Mouse (Mus musculus) retina, adult 2 months (tissue): ENCODE results near the gene Rad51d.
A peak's percentile ranks its signal among the peaks of the same experiment; 100 is the strongest.

Source experiments
- DNase-seq: peaks from one replicate; pipeline ENCODE4 v3.0.0-alpha.2; 2012; ENCODE audit warnings: low read depth, low spot score

Gene Rad51d

GRCm38 (mm10) chr11:82891936-82892335, 1.5 kb upstream of the Rad51d start, which contains the start of gene Fndc8:
TSS of gene Fndc8 (plus strand) at chr11:82892124.
- DNase-seq = no peak

- DNase-seq = no peak
Observed at GRCm38 (mm10) chr11:82889524-82890341, 681 bp downstream of the Rad51d start.

GRCm38 (mm10) chr11:82888491-82888946, 1.9 kb downstream of the Rad51d start:
- DNase-seq = no peak

GRCm38 (mm10) chr11:82886559-82886958, 3.9 kb downstream of the Rad51d start:
- DNase-seq = no peak

GRCm38 (mm10) chr11:82883180-82883579, 7.2 kb downstream of the Rad51d start:
- DNase-seq = no peak

- DNase-seq = no peak
Observed at GRCm38 (mm10) chr11:82877726-82878344, 12.6 kb downstream of the Rad51d start.

- DNase-seq = no peak
Observed at GRCm38 (mm10) chr11:82875631-82876030, 14.8 kb downstream of the Rad51d start.

GRCm38 (mm10) chr11:82874924-82875323, 15.5 kb downstream of the Rad51d start:
- no peak for DNase-seq

GRCm38 (mm10) chr11:82871031-82871446, 19.4 kb downstream of the Rad51d start, which contains the start of gene Rffl:
TSS of gene Rffl (minus strand) at chr11:82871210.
- DNase-seq = peak; percentile 90

GRCm38 (mm10) chr11:82870173-82871030, 20.0 kb downstream of the Rad51d start:
- DNase-seq = no peak

- DNase-seq = no peak
Observed at GRCm38 (mm10) chr11:82869506-82870172, 20.8 kb downstream of the Rad51d start.

- DNase-seq = peak; percentile 64
Observed at GRCm38 (mm10) chr11:82867956-82868355, 22.5 kb downstream of the Rad51d start.

GRCm38 (mm10) chr11:82866850-82867564, 23.4 kb downstream of the Rad51d start:
- no peak for DNase-seq

- no peak for DNase-seq
Observed at GRCm38 (mm10) chr11:82865957-82866356, 24.5 kb downstream of the Rad51d start.

GRCm38 (mm10) chr11:82863488-82863931, 26.9 kb downstream of the Rad51d start:
- DNase-seq = no peak

- DNase-seq = no peak
Observed at GRCm38 (mm10) chr11:82863059-82863458, 27.4 kb downstream of the Rad51d start.

- DNase-seq = no peak
Observed at GRCm38 (mm10) chr11:82862638-82863037, 27.8 kb downstream of the Rad51d start.

GRCm38 (mm10) chr11:82861558-82861957, 28.9 kb downstream of the Rad51d start:
- DNase-seq = no peak

- DNase-seq = no peak
Observed at GRCm38 (mm10) chr11:82860759-82861158, 29.7 kb downstream of the Rad51d start.

- DNase-seq = no peak
Observed at GRCm38 (mm10) chr11:82857307-82857848, 33.0 kb downstream of the Rad51d start.
